Mouse (Mus musculus) myocyte (in vitro differentiated cells): ENCODE measurements around the gene Rpl27. TPM values are rescaled to one million over a fixed set of nuclear protein-coding genes. Genes with fewer than 3 reads are reported as not detected.
A peak's percentile ranks its signal among the peaks of the same experiment; 100 is the strongest.

Experiments
- H3K27me3 ChIP-seq: one replicate; pipeline ENCODE4 v1.6.1; 2011; ENCODE audit not compliant: control insufficient read depth, insufficient read depth, insufficient read length
- H3K36me3 ChIP-seq: one replicate; pipeline ENCODE4 v1.6.1; 2011; ENCODE audit not compliant: control insufficient read depth, insufficient read depth
- H3K4me2 ChIP-seq: one replicate; pipeline ENCODE4 v1.6.1; 2011; ENCODE audit warnings: low read depth, control low read depth
- H3K4me3 ChIP-seq: one replicate; pipeline ENCODE4 v1.5.1; 2011; ENCODE audit warnings: mild to moderate bottlenecking, control low read depth, moderate library complexity
- H3K79me2 ChIP-seq: one replicate; pipeline ENCODE4 v1.6.1; 2011; ENCODE audit not compliant: control insufficient read depth, insufficient read depth
- H3ac ChIP-seq: one replicate; pipeline ENCODE4 v1.6.1; 2011; ENCODE audit not compliant: control insufficient read depth, insufficient read length
- CEBPB ChIP-seq: IDR thresholded peaks from 2 replicates; pipeline ENCODE4 v1.6.1; 2011; ENCODE audit warnings: mild to moderate bottlenecking, moderate library complexity; ENCODE audit not compliant: poor library complexity, insufficient read depth, severe bottlenecking
- E2F4 ChIP-seq: IDR thresholded peaks from one replicate; pipeline ENCODE4 v1.6.1; 2011; ENCODE audit warnings: mild to moderate bottlenecking, control low read depth, moderate library complexity; ENCODE audit not compliant: insufficient read depth
- MAX ChIP-seq: IDR thresholded peaks from one replicate; pipeline ENCODE4 v1.6.1; 2011; ENCODE audit warnings: low read depth, mild to moderate bottlenecking, control low read depth
- MYOD1 ChIP-seq, 3 experiments: IDR thresholded peaks; one replicate each; pipeline ENCODE4 v1.6.1; 2011; ENCODE audit warnings: control low read depth in 2 of 3, low read depth in 2 of 3, mild to moderate bottlenecking in 2 of 3, moderate library complexity in 1 of 3; ENCODE audit not compliant: insufficient read length in 2 of 3, control insufficient read depth in 1 of 3
- MYOG ChIP-seq, 3 experiments: IDR thresholded peaks; one replicate each; pipeline ENCODE4 v1.6.1; 2011; ENCODE audit warnings: control low read depth in 2 of 3, low read depth in 2 of 3, mild to moderate bottlenecking in 2 of 3; ENCODE audit not compliant: insufficient read length in 2 of 3, control insufficient read depth in 1 of 3, insufficient read depth in 1 of 3
- POLR2A ChIP-seq: IDR thresholded peaks from one replicate; pipeline ENCODE4 v1.6.1; 2011; ENCODE audit warnings: low read depth, mild to moderate bottlenecking, control low read depth, moderate library complexity; ENCODE audit not compliant: insufficient read length
- POLR2AphosphoS2 ChIP-seq: IDR thresholded peaks from one replicate; pipeline ENCODE4 v1.6.1; 2011; ENCODE audit warnings: low read depth, control low read depth; ENCODE audit not compliant: insufficient read length
- REST ChIP-seq: IDR thresholded peaks from one replicate; pipeline ENCODE4 v1.6.1; 2011; ENCODE audit warnings: mild to moderate bottlenecking, control low read depth, moderate library complexity; ENCODE audit not compliant: insufficient read depth, insufficient read length
- SRF ChIP-seq: IDR thresholded peaks from one replicate; pipeline ENCODE4 v1.6.1; 2011; ENCODE audit warnings: low read depth; ENCODE audit not compliant: control insufficient read depth, insufficient read length
- TCF12 ChIP-seq: IDR thresholded peaks from one replicate; pipeline ENCODE4 v1.6.1; 2011; ENCODE audit warnings: mild to moderate bottlenecking, control low read depth; ENCODE audit not compliant: poor library complexity, insufficient read depth, severe bottlenecking
- TCF3 ChIP-seq: IDR thresholded peaks from one replicate; pipeline ENCODE4 v1.6.1; 2011; ENCODE audit warnings: low read depth, control low read depth; ENCODE audit not compliant: insufficient read length
- USF1 ChIP-seq: IDR thresholded peaks from one replicate; pipeline ENCODE4 v1.6.1; 2011; ENCODE audit warnings: low read depth, mild to moderate bottlenecking, control low read depth, moderate library complexity
- polyA plus RNA-seq: library from polyadenylated mRNA; unstranded; fragments of >200 nt; fragmentation: generic; extraction: Trizol; gene quantifications from one replicate; pipeline ENCODE4 v1.2.1, GENCODE M21; 2012; ENCODE audit warnings: missing spikeins

The Rpl27 gene
- polyA plus RNA-seq, 1 experiment = 2,022 TPM

DNA sequence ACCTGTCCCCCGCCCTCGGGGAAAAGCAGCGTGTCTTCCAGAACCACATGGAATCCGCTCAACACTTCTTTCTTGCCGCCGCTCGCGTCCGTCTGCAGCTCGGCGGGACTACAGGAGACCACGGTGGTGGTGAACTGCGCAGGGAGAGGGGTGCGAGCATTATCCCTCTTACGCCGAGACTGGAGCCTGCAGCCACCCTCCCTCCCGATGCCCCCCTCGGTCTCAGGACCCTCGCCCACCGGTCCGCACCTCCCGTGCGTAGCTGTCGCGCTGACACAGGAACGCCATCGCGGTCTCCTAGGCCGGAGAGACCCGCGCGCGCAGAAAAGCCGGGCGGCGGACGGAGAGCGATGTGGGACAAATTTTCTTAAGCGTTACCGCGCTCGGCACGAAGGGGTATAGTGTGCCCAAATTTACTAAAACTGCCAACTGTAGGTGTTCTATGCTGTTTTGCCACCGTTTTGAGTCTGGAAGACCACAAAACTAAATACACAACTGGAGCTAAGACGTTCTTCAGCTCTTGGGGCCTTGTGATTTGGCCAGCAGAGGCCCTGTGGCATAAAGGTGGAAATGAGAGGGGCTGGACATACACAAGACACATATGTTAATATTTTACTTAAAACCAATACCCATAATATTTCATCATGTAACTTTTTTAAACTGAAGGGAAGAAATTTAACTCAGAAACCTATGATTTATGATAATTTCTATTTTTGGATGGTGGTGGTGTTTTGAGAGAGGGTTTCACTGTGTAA is 24.8 kb upstream of the Rpl27 start, which contains the start of gene Aarsd1:
Gene Aarsd1, minus strand, starts transcription at position 515 of the 755 bp plus-strand sequence.
- peak within 1 kb of the TSS; percentile 57 for H3K4me3 ChIP-seq
- TF ChIP-seq POLR2A = peak; percentile 88
- TF ChIP-seq REST = no peak
- peak in 1 of 3 experiments; percentile 22 for TF ChIP-seq MYOD1 (IDR thresholded peaks at IDR 0.05; ENCODE audit: control insufficient read depth in 1 of 3, insufficient read length in 2 of 3, low read depth in 2 of 3)
- TF ChIP-seq USF1 = no peak
- peak; percentile 60 for TF ChIP-seq E2F4
- peak in 1 of 3 experiments; percentile 10 for TF ChIP-seq MYOG (IDR thresholded peaks at IDR 0.05; ENCODE audit: control insufficient read depth in 1 of 3, insufficient read depth in 1 of 3, insufficient read length in 2 of 3, low read depth in 2 of 3)
- peak; percentile 93 for TF ChIP-seq POLR2AphosphoS2

DNA sequence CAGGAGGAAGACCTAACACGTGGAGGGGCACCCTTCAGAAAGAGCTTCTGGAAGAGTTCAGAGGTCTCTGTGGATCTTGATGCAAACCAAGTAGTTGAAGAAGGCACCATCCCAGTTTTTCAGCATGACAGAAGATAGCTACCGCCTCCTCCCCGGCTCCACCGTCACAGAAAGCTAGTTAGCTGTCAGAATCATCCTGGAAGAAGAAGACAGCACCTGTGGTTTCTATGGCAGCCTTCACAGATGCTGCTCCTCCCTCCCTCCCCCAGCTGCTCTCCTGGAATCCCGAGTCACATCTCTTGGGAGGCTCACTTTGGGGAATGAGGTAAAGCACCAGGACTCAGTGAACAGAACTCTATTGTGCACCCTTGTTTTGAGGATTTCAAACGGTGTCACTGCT is 23.1 kb upstream of the Rpl27 start:
- Histone ChIP-seq H3K4me3 (no peak overlapping the region), H3K79me2 (peaks cover 5% of the 10 kb centered on the region), H3ac (no peak overlapping the region), H3K36me3 (peaks cover 3% of the 10 kb centered on the region), H3K4me2 (no peak overlapping the region), H3K27me3 (no peaks in the 10 kb centered on the region)
- TF ChIP-seq SRF = no peak
- no peak for TF ChIP-seq USF1
- no peak for TF ChIP-seq TCF3
- TF ChIP-seq TCF12 = no peak
- TF ChIP-seq REST = no peak
- TF ChIP-seq POLR2AphosphoS2 = no peak
- no peak for TF ChIP-seq POLR2A
- TF ChIP-seq CEBPB = no peak
- TF ChIP-seq MYOD1 (IDR thresholded peaks at IDR 0.05; ENCODE audit: control insufficient read depth in 1 of 3, insufficient read length in 2 of 3, low read depth in 2 of 3) = no peak
- TF ChIP-seq MAX = no peak
- no peak for TF ChIP-seq MYOG (IDR thresholded peaks at IDR 0.05; ENCODE audit: control insufficient read depth in 1 of 3, insufficient read depth in 1 of 3, insufficient read length in 2 of 3, low read depth in 2 of 3)
- no peak for TF ChIP-seq E2F4

More for the DNA sequence above, 24.8 kb upstream of the Rpl27 start, which contains the start of gene Aarsd1:
- Histone ChIP-seq H3K27me3 (no peaks in the 10 kb centered on the region), H3K36me3 (peaks cover 8% of the 10 kb centered on the region), H3ac (peak within 1 kb of the TSS; percentile 24), H3K4me2 (peak within 1 kb of the TSS; percentile 90), H3K79me2 (no peaks in the 10 kb centered on the region)

DNA sequence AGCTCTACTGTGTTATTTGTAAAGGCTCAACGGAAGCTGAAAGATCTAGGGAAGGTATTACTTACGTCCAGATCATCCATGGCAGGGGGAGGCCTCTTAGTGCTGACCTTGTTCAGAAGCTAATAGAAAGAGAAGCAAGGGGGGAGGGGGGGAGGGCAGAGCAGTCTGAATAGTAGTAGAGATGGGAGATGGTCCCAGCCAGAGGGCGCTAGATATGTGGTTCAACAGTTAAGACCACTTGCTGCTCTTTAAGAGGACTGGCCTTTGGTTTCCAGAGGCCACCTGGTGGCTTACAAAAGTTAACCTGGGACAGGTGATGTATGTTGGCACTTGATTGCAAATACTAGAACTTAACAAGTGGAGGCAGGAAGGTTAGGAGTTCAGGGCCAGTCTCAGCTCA is 22.5 kb upstream of the Rpl27 start:
- peaks cover 5% of the 10 kb centered on the region for H3K79me2 ChIP-seq
- no peaks in the 10 kb centered on the region for H3K36me3 ChIP-seq
- H3ac ChIP-seq = no peak overlapping the region
- no peak overlapping the region for H3K4me2 ChIP-seq
- TF ChIP-seq TCF3 (no peak), MYOG (IDR thresholded peaks at IDR 0.05; ENCODE audit: control insufficient read depth in 1 of 3, insufficient read depth in 1 of 3, insufficient read length in 2 of 3, low read depth in 2 of 3) (no peak), TCF12 (no peak), SRF (no peak), POLR2AphosphoS2 (no peak), MAX (no peak), CEBPB (no peak), E2F4 (no peak), REST (no peak), POLR2A (no peak), USF1 (no peak), MYOD1 (IDR thresholded peaks at IDR 0.05; ENCODE audit: control insufficient read depth in 1 of 3, insufficient read length in 2 of 3, low read depth in 2 of 3) (no peak)
- no peaks in the 10 kb centered on the region for H3K27me3 ChIP-seq
- H3K4me3 ChIP-seq = no peak overlapping the region

DNA sequence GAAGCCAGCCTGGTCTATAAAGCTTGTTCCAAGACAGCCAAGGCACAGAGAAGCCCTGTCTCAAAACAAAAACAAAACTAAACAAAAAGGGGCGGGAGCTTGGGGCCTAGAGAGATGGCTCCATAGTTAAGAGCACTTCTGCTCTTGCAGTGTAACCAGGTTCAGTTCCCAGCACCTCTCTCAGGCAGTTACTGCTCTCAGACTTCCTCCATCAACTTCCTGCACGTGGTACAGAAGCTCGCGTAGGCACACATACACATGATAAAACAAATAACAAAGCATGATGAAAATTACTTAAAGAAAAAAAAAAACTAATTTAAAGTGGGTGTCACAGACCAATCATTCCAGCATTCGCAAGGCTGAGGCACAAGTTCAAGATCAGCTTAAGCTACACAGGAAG is 21.9 kb upstream of the Rpl27 start:
- Histone ChIP-seq H3K27me3 (no peaks in the 10 kb centered on the region), H3ac (no peak overlapping the region), H3K4me2 (no peak overlapping the region), H3K36me3 (no peaks in the 10 kb centered on the region), H3K4me3 (no peak overlapping the region), H3K79me2 (peaks cover 5% of the 10 kb centered on the region)
- TF ChIP-seq MAX = no peak
- no peak for TF ChIP-seq E2F4
- TF ChIP-seq MYOG (IDR thresholded peaks at IDR 0.05; ENCODE audit: control insufficient read depth in 1 of 3, insufficient read depth in 1 of 3, insufficient read length in 2 of 3, low read depth in 2 of 3) = no peak
- TF ChIP-seq USF1 = no peak
- TF ChIP-seq POLR2AphosphoS2 = no peak
- no peak for TF ChIP-seq MYOD1 (IDR thresholded peaks at IDR 0.05; ENCODE audit: control insufficient read depth in 1 of 3, insufficient read length in 2 of 3, low read depth in 2 of 3)
- no peak for TF ChIP-seq POLR2A
- TF ChIP-seq TCF3 = no peak
- no peak for TF ChIP-seq SRF
- TF ChIP-seq TCF12 = no peak
- no peak for TF ChIP-seq CEBPB
- no peak for TF ChIP-seq REST
